Mouse (Mus musculus) adrenal gland, postnatal 36 days (tissue): ENCODE data around the gene Lrig2. TPM values are rescaled to one million over a fixed set of nuclear protein-coding genes. Genes with fewer than 3 reads are reported as not detected.

Source experiments
- DNase-seq, 2 experiments: peaks; one replicate each; pipeline ENCODE4 v3.0.0; 2021; ENCODE audit warnings: mixed read lengths in 1 of 2
- total RNA-seq, 2 experiments: library from RNA; stranded (reverse); gene quantifications; 2 replicates each; pipeline ENCODE4 v1.2.3; 2021

Gene Lrig2
- total RNA-seq, 2 experiments from 2014 or later: 13.3 to 13.8 TPM

DNA sequence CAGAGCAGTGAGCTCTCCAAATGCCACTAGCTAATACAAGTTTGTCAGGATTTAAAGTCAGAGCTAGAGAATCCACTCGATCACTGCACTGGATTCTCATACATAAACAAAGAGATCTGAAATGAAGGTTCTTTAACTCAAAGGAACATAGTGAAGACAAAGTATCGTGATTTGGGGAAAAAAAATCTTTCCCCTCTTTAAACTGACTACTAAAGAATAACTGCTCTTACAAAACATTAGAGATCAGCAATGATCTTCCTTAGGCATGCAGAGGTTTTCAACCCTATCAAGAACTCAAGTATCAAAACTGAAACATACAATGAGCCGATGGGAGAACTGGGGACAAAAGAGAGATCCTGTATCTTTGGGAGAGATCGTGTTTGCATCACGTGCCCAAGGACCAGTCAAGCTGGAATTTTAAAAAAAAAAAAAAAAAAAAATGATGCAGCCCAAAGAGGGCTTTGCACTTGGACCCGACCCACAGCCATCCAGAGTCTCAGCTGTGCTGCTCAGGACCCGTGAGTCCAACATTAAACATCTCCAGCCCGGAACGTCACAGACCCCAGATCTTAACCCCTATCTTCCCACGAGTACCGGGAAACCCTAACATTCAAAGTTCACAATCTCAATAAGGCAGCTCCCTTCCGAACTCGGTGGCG lies 818 bp downstream of the Lrig2 start:
- no peak for DNase-seq

DNA sequence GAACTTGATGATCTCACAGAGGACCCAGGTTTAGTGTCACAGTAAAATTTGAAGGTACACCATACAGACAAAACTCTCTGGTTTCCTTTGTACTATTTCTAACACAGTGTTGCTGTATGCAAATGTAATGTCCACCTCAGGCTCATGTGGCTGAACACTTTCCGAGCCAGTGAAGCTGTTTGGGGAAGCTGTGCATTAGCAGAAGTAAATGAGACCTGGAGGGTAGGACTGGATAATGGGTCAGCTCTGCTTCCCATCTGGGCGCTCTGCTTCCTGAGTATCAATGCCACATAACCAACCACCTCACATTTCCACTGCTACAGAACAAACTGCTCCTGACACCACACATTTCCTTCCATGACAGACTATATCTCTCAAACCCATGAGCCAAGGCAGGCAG lies 10.1 kb downstream of the Lrig2 start:
- no peak for DNase-seq

DNA sequence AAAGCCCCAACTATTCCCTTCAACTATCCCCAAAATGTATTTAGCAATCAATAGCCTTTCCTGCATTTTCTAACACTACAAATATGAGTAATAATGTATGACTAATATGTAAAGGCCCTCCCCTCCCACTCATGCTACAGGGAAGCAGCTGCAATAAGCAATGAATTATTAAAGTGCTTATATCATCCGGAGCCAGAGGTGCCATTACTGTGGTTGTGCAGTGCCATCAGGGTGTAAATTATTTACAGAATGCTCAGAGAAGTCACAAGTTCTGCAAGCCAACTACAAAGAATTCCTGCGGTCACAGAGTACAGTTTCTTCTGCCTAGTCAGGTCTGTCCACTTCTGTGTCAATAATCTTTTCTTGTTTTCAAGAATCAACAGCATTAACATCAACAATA lies 10.8 kb downstream of the Lrig2 start:
- DNase-seq: no peak

DNA sequence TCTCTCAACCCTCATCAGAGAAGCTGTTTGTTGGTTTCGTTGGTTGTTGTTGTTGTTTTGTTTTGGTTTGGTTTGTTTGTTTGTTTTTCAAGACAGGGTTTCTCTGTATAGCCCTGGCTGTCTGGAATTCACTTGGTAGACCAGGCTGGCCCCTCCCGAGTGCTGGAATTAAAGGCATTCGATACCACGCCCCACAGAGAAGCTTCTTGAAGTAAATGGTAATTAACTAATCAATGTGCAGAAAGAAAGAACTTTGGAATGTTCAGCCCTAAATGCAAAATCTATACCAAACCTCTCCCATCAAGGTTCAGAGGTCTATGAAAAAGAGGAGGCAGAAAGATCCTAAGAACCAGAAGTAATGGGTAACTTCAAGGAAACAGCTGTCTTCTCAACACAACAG lies 15.5 kb downstream of the Lrig2 start:
- DNase-seq: no peak

DNA sequence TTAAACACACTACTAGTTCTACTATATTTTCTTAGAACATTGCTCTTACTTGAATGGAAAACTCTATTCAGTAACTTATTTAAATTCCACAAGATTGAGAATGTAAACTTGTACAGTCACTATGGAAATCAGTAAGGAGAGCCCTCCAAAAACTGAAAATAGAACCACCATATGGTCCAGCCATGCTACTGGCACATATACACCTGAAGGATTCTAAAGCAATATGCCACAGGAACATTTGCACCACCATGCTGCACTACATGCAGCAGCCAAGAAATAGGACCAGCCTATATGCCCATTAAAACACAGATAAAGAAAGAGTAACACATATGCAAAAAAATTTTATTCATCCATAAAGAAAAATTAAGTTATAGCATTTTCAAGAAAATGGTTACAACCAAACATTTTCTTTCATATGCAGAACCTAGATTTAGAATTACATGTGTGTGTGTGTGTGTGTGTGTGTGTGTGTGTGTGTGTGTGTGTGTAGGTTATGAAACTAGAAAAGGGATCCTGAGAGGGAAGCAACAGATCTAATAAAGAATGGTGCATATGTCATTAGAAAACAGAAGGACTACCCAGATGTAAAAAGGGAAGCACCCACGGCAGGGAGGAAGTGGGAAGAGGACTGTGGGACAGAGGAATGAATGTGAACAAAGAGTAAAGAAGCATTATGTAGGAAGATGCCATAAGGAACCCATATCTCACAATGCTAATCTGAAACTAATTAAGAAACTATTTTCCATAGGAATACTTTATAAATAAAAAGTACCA lies 30.6 kb downstream of the Lrig2 start:
- no peak for DNase-seq

DNA sequence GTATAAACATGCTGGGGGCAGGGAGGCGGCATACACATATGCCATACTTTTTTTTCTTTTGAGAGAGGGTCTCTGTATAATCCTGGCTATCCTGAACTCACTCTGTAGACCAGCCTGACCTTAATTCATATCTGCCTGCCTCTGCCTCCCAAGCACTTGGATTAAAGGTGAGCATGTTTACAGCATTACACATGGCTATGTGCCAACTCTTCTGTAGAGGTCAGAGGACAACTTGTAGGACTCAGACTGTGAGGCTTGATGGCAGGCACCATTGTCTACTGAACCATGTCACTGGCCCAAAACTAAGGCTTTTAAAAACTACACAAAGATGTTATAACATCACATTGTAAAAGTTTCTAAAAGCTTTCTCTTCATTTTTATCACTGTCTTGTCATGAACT lies 33.7 kb downstream of the Lrig2 start:
- no peak for DNase-seq

DNA sequence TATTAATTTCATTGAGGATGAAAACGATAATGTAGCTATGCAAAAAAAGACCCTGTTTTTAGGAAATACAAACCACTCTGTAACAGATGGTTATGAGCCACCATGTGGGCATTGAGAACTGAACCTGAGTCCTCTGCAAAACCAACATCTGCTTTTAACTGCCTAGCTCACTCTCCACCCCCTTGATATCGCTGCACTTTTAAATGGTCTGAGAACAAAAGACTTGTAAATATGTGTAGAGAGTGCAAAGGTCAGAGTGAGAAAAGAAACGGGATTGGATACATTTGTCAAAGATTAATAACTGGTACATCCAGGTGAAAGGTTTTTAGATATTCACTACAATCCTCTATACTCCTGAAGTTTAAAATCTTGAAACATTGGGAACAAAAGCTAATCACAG lies 42.3 kb downstream of the Lrig2 start:
- no peak for DNase-seq

DNA sequence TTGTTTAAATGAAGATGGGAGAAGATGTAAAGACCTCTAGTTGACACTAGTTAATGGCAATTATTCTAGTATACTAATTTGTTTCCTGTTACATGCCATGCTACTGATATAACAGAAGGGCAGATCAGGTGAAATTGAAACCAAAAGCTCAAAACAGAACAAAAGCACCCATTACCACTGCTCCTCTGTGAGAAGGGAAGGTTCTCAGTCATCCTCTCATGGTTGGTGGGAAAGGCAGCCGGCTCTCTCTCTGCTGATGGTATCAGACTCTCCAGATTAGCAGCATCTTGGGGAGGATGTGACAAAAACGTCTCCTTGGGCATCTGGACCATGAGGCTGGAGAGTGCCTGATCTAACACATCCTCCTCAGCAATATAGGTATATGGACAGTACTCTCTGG lies 50.5 kb downstream of the Lrig2 start:
- no peak for DNase-seq

DNA sequence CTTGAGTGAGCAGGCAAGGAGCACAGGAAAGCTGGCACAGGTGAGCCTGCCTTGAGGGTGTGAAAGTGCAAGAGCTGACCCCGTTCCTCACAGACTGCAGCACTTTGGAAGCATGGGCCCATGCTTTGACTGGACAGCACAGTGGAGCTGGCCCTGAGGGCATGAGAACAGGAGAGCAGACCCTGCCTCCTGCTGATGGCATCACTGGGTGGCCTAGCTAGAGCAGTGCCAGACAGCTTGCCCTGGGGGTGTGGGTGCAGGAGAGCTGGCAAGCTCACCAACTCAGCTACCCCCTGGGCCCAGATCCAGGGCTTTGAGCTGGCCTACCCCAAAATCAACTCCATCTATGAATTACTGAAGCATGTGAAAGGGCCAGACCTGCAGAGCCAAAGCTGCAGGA lies 53.1 kb downstream of the Lrig2 start:
- DNase-seq: no peak

DNA sequence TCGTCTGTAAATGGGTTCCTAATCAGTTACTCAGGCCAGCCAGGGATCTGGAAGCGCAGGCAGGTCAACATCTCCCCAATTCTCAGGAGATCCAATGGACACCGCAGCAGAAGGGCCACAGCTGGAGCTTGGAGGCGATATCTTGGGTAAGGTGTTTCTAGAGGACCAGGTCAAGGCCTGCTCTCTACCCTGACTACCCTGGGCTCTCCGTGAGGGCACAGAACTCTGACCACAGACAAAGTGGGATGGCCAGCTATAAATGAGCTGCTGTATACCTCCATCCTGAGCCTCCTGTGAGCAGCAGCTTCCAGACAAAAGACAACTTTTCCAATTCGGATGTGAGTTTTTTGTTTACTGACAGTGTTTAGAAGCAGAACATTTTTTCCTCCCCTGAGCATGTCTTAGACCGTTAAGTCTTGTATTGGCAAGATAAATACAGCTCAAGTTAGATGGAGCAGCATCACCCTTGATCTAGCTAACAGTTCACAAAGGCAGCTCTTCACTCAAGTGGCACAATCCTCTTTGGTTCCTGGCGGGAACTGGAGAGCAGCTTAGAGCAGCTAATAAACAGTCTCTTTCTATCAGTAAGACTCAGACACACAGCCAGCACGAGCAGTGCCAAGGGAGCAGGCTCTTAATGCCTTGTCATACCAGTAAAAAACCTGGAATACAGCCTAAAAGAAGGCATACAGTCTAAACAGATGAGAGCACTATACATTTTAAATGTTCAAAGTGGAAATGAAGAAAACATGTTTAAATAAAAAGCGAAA lies 56.0 kb downstream of the Lrig2 start:
- DNase-seq: no peak

DNA sequence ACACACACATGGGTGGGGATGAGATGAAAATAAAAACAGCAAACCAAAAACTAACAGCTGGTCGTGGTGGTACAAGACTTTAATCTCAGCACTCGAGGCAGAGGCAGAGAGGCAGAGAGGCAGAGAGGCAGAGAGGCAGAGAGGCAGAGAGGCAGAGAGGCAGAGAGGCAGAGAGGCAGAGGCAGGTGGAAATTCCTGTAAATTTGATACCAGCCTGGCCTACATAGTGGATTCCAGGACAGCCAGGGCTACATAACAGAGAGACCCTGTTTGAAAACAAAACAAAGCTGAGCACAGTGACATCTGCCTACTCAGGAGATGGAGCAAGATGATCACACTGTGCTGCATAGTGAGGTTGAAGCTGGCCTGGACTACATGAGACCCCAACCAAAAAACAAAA lies 64.5 kb downstream of the Lrig2 start:
- DNase-seq: no peak

DNA sequence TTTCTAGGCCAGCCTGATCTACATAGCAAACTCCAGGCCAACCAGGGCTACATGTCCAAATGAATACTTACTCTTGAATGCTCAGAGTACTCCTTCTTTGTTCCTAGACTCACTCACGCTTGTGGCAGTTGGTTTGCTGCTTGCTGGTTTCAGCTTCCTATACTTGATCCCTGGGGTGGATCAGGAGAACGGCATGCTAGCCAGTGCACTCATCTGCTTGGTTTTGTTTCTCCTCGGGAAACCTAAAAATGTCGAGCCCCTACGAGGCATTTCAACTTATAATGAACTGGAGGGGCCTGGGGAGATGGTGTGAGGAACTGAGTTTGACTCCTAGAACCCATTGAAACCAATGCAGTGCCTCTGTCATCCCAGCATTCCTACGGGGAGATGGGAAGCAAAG lies 65.0 kb downstream of the Lrig2 start:
- DNase-seq: no peak

DNA sequence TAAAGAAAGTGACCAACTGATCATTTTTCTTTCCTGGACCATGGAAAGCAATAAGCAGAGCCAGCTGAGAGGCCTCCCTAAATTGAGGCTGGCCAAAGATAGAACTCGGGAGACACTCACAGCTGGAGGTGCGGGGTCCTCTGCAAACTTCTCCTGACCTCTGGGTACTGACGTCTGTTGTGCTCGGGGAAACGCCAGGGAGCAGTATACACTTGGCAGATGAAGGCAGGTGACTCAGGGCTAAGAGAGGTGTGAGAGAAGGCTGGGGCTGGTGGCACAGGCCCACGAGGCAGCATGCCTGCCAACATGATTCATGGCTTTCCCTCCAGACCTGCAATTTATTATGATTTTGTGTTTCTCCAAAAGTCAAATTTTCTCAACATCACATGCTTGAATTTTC lies 66.1 kb downstream of the Lrig2 start:
- DNase-seq: peak; percentile 39 to 43

DNA sequence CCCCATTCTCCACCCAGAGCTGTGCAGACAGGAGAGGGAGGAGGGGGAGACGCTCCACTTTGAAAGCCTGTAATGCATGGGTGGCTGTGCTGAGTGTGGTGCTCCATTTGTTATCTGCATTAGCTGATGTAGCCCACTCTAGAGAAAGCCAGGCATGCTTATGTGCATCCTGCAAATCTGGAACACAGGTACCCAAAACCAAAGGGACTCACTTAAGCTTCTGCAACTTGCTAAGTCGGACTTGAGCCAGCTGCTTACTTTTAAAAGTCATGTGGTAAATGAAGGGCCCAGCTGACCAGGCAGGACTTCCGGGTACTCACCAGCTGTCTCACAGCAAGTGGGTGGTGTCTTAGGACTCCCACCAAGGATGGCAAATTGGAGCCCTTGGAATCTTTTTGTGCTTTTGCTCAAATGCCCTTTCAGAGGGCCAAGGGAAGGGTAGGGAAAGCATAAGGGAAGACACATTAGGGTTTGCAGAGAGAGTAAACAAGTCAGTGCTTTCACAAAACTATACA lies 66.7 kb downstream of the Lrig2 start:
- DNase-seq: no peak

DNA sequence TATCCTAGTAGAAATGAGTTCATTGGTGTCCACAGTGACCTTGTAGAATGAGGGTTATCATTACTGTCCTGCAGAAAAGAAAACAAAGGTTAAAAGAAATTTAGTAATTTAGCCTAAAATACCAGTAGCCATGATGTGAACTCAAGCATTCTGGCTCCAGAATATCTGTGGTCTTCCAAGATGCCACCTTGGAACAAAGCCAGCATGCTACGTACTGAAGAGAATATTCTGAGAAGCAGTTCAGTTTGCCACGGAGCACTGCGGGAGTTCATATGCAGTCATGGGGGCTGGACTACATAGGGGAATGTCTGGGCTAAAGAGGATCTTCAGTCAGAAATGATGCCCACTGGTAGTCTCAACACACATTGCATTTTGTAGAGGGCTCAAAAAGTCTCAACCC lies 67.6 kb downstream of the Lrig2 start:
- DNase-seq: no peak

DNA sequence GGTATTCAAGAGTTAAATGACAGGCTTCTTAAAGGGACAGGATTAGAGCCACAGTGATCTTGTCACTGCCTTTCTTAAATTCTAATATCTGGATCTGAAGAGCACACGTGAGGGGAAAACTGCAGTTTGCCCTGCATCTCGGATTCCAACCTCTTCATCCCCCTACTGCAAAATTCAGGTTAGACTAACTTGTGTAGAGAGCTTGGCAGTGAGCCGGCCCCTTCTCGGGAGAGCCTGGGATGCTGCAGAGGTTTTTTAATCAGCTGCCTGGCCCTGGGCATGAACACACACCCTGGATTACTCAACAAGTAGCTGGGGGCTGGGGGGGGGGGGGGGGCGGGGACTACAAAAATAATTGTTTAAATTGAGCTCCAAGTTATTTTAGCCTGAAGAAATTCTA lies 69.4 kb downstream of the Lrig2 start:
- DNase-seq: peak in 1 of 2 experiments; percentile 23

DNA sequence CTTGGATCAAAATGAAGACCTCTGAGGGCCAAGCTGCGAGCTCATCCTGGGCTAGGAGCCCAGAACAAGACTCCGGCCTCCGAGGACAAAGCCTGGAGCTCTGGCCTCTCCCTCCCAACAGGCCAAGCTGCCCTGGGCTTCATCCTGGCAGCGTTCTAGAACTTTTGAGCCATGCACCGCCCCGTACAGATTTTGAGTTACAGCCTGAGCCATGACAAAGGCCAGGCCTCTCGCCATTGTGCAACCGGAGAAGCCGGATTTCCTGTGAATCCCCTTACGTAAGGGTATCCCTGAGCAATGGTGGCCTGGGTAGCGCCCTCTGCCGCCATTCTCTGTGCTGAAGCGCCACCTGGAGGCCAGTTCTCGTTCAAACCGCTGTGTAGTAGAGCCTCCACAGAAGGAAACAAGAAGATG lies 69.8 kb downstream of the Lrig2 start:
- DNase-seq: peak; percentile 96 to 97

DNA sequence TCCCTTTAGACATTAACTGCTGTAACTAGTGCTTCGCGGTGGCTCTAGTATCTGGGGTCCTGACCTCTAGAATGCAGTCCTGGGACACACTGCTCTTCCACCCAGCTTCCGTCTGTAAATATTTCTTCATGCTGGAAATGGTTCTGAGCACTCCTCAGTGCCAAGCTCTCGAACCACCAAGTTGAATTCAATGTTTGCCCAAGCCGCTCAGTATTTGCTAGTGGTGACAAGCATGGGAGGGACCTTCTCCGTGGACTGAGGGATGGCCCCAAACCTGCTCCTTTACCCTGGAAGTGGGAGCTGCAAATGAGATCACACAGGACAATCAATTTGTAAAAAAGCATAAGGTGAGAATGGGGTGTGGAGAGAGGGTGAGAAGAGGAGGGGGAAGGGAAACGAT lies 70.3 kb downstream of the Lrig2 start:
- no peak for DNase-seq

DNA sequence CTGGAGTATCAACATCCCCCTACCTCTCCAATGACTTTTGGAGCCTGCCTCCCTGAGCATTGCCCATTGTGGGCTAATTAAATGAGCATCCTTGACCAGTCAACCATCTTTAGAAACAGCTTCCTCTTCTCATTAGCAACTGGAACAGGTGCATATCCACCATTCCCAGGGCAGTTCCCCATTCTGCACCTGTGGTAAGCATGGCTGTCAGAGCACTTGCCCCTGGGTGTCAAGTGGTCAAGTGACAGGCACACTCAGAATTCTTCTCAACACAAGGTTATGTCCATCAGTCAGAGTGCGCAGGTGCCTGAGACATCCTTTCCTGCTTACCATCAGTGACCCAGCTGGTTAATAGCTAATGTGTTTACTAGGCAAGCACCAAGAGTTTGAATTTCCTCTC lies 72.9 kb downstream of the Lrig2 start:
- no peak for DNase-seq

DNA sequence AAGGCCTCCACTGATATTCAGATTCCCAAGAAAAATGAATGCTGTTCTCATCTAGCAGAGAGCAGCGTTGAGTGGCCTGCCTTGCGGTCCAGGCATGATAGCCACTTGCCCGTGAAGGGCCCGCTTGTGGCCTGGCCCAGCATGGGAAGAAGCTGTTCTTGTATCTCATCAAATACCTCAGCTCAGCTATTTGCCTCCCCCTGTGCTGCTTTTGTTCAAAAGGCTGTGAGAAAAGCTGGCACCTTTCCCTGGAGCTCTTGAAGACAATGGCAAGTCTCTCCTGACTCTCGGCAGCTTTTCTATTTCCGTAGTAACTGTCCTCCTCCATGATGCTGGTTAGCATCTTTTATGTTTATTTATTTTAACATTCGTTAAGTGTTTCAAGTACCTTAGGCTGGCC lies 74.1 kb downstream of the Lrig2 start:
- DNase-seq: no peak

DNA sequence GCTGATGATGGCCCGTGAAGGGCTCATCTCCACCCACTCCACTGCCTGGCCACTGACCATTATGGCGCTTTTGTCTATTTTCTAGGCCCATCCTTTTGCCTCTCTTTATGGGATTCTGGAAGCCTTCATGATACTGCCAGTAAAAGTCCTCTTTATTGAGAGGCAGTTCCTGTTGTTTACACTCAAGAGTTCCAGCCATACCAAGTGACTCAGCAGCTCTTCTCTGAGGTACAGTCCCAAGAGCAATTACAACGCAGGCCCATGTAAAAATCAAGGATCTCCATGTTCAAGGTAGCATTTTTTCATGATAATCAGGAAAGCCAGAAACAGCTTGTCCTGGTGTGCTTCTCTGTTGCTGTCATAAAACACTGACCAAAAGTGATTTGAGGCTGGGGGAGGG lies 75.8 kb downstream of the Lrig2 start:
- DNase-seq: no peak

DNA sequence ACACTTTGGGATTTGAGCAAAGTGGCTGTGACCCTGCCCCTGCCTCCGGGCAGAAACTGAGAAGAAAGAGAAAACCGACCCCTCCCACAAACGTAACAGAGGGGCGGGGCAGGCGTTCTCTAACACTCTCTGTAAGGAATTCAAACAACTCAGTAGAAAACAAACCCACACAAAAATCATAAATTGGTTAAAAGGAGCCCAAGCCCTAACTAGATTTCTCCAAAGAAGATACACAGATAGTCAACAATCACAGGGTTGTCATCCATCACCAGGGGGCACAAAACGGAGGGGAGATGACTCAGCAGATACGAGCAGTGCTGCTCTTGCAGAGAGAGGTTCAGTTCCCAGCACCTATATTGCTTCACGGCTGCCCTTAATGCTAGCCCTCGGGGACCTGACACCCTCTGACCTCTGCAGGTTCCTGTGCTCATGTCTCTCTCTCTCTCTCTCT lies 77.4 kb downstream of the Lrig2 start:
- peak; percentile 33 to 55 for DNase-seq

DNA sequence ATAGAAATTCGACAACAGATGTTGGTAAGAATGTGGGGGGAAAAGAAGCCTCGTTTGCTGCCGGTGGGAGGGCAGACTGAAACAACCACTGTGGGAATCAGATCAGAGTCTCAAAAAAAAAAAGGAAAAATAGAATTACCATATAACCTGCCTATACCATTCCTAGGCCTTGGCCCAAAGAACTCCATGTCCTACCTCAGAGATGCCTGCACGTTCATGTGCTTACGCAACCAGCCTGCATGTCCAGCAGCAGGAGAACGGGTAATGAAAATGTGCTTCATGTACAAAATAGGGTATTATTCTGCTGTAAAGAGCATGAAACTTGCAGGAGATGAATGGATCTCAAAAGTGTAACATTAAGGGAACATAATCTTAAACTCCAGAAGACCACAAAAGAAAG lies 79.1 kb downstream of the Lrig2 start:
- DNase-seq: no peak
